Mouse (Mus musculus): ENCODE measurements around the gene Slc44a3. TPM values are rescaled to one million over a fixed set of nuclear protein-coding genes. Genes with fewer than 3 reads are reported as not detected.

Gene Slc44a3
- total RNA-seq, 2 experiments from 2014 or later: 3.1 TPM; not detected in 1

Other genes starting within 250 kb of the Slc44a3 start
- 47.9 and 54.0 TPM in 2 replicates for gene Tmem56, start 249.3 kb downstream of the Slc44a3 start, total RNA-seq (2014; fragmentation: Nextera tagmentation)
- 22.1 and 29.1 TPM in 2 replicates for gene Tmem56, start 249.3 kb downstream of the Slc44a3 start, total RNA-seq (2017)
- 14.1 and 23.4 TPM in 2 replicates for gene Alg14, start 240.6 kb downstream of the Slc44a3 start, total RNA-seq (2014; fragmentation: Nextera tagmentation)
- 8.4 and 18.8 TPM in 2 replicates for gene Alg14, start 240.6 kb downstream of the Slc44a3 start, total RNA-seq (2017)
- gene Cnn3, start 105.9 kb downstream of the Slc44a3 start, total RNA-seq (2014; fragmentation: Nextera tagmentation): 29.9 and 35.0 TPM in 2 replicates
- gene Cnn3, start 105.9 kb downstream of the Slc44a3 start, total RNA-seq (2017): 25.8 and 27.0 TPM in 2 replicates
- gene 4930432M17Rik, start 138.4 kb upstream of the Slc44a3 start, total RNA-seq (2014; fragmentation: Nextera tagmentation): not detected in 2 replicates
- not detected in 2 replicates for gene 4930432M17Rik, start 138.4 kb upstream of the Slc44a3 start, total RNA-seq (2017)
- gene F3, start 191.1 kb upstream of the Slc44a3 start, total RNA-seq (2014; fragmentation: Nextera tagmentation): not detected in 2 replicates
- gene F3, start 191.1 kb upstream of the Slc44a3 start, total RNA-seq (2017): not detected in 2 replicates